Mouse (Mus musculus): ENCODE results near the gene Mymx.

DNA sequence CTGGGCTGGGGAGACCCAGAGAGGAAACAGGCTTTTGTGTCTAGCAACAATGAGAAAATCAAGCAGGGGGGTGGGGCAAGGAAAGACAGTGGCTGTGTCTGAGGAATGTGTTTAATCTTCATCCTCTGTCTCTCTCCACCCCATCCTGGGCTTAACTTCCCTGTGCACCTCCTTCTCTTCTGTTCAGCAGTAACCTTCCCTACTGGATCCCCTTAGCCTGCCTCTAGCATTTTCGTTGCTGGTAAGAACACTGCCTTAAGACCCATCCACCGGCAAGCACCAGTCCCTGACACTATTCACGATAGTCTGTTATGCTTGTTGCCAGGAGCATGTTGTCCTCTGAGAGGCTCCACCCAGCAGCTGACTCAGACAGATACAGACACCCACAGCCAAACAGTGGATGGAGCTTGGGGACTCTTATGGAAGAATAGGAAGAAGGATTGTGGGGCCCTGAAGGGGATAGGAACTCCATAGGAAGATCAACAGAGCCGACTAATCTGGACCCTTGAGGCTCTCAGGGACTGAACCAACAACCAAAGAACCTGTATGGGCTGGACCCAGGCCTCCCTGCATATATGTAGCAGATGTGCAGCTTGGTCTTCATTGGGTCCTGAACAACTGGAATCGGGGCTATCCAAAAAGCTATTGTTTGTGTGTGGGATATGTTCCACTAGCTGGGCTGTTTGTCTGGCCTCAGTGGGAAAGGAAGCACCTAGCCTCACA, 8.4 kb upstream of the Mymx start:
- TF ChIP-seq CTCF (IDR thresholded peaks at IDR 0.05; ENCODE audit: low read depth, low read length) (no peak), GATA1 (IDR thresholded peaks at IDR 0.05; ENCODE audit: borderline replicate concordance, low read length) (no peak), POLR2AphosphoS5 (IDR thresholded peaks at IDR 0.05; ENCODE audit: insufficient replicate concordance, low read depth, low read length) (no peak)

All from G1E (cell line).